Mouse (Mus musculus) spleen, adult 2 months (tissue): Measurements from ENCODE around the gene Samd14.

Experiments
- CTCF ChIP-seq: fragments of 200-500 bp; IDR thresholded peaks from 2 replicates; pipeline ENCODE4 v1.5.1; 2011; ENCODE audit warnings: mild to moderate bottlenecking, inconsistent platforms; ENCODE audit not compliant: insufficient read depth, insufficient read length, insufficient replicate concordance; ENCODE audit errors: extremely low read depth
- POLR2A ChIP-seq: fragments of 200-500 bp; IDR thresholded peaks from 2 replicates; pipeline ENCODE4 v1.6.1; 2011; ENCODE audit warnings: low read depth, low read length, inconsistent platforms

DNA sequence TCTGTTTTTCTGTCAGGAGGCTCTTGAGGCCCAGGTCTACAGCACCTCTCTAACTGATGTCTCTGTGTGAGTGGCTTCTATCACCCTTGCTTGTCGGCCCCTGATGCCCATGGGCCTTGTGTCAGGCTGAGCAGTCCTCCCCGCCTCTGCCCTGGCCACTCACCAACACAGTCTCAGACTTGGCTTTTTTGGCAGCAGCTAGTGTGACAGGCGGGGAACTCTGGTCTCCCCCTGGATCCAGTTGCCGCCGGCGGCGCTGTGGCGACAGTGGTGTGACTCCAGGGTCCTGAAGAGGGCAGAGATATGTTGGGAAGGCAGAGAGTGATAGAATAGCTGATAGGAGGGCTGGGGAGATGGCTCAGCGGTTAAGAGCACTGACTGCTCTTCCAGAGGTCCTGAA is 43.4 kb downstream of the Samd14 start:
- TF ChIP-seq CTCF = no peak
- TF ChIP-seq POLR2A = no peak
